Mouse (Mus musculus) kidney, embryonic 16.5 days (tissue): ENCODE results near the gene Atp6v1e2. TPM values are rescaled to one million over a fixed set of nuclear protein-coding genes. Genes with fewer than 3 reads are reported as not detected.

Experiments used
- ATAC-seq: fragments of 200-750 bp; cut with Nextera tagmentation; 2 replicates; pipeline ENCODE4 v1.8.0; 2017; ENCODE audit warnings: moderate TSS enrichment; ENCODE audit not compliant: low FRiP score, low TSS enrichment
- H3K27ac ChIP-seq: fragments of 300-500 bp; sonication (generic); 2 replicates; pipeline ENCODE4 v1.5.1; 2014; ENCODE audit warnings: low read length
- H3K27me3 ChIP-seq: fragments of 300-500 bp; sonication (generic); 2 replicates; pipeline ENCODE4 v1.6.1; 2014; ENCODE audit warnings: low read length, control low read depth, mixed read lengths; ENCODE audit not compliant: insufficient read depth
- H3K36me3 ChIP-seq: fragments of 300-500 bp; sonication (generic); 2 replicates; pipeline ENCODE4 v1.6.1; 2014; ENCODE audit warnings: low read length, control low read depth, mixed read lengths; ENCODE audit not compliant: insufficient read depth
- H3K4me1 ChIP-seq: fragments of 300-500 bp; sonication (generic); 2 replicates; pipeline ENCODE4 v1.6.1; 2014; ENCODE audit warnings: low read length, control low read depth, mixed read lengths; ENCODE audit not compliant: insufficient read depth
- H3K4me2 ChIP-seq: fragments of 300-500 bp; sonication (generic); replicated peaks from 2 replicates; pipeline ENCODE4 v1.6.1; 2014; ENCODE audit warnings: low read depth, low read length
- H3K4me3 ChIP-seq: fragments of 300-500 bp; sonication (generic); 2 replicates; pipeline ENCODE4 v1.5.1; 2014; ENCODE audit warnings: mild to moderate bottlenecking, low read length
- H3K9ac ChIP-seq: fragments of 300-500 bp; sonication (generic); replicated peaks from 2 replicates; pipeline ENCODE4 v1.6.1; 2014; ENCODE audit warnings: low read length
- H3K9me3 ChIP-seq: fragments of 300-500 bp; sonication (generic); 2 replicates; pipeline ENCODE4 v1.6.1; 2016; ENCODE audit warnings: low read length, control low read depth
- WGBS: fragments of 180-500 bp; shearing (Covaris S2); extraction: QIAGEN DNeasy Blood & Tissue Kit; methylation state at CpG from one replicate; pipeline ENCODE4 v1.1.7; 2014; 5-methylcytosine and 5-hydroxymethylcytosine counted together
- polyA plus RNA-seq: library from polyadenylated mRNA; unstranded; fragments of >200 nt; fragmentation: Nextera tagmentation; extraction: Ambion mirVana; gene quantifications from 2 replicates; pipeline ENCODE4 v1.2.1, GENCODE M21; 2015

The Atp6v1e2 gene
- polyA plus RNA-seq, 1 experiment from 2014 or later, result not detected

- 85% methylated on average over 12 of the region's 12 CpGs for WGBS
- no peaks in the 10 kb centered on the region for H3K27me3 ChIP-seq
- H3K4me1 ChIP-seq, result peaks cover 23% of the 10 kb centered on the region
- no peak overlapping the region for H3K4me2 ChIP-seq
- no peak for ATAC-seq
- H3K27ac ChIP-seq, result no peak overlapping the region
- H3K36me3 ChIP-seq, result peaks cover 13% of the 10 kb centered on the region; the same call in 1 of the 2 replicates
- no peak overlapping the region for H3K4me3 ChIP-seq
- no peaks in the 10 kb centered on the region for H3K9me3 ChIP-seq
- H3K9ac ChIP-seq, result no peak overlapping the region
Observed at GRCm38 (mm10) chr17:86967048-86967447, 19.4 kb upstream of the Atp6v1e2 start.

- H3K9me3 ChIP-seq, result no peaks in the 10 kb centered on the region
- no peak overlapping the region for H3K4me2 ChIP-seq
- no peak overlapping the region for H3K27ac ChIP-seq
- H3K27me3 ChIP-seq, result no peaks in the 10 kb centered on the region
- ATAC-seq, result no peak
- no peak overlapping the region for H3K4me3 ChIP-seq
- H3K4me1 ChIP-seq, result peaks cover 33% of the 10 kb centered on the region
- H3K9ac ChIP-seq, result no peak overlapping the region
- WGBS, result 75% methylated on average over 10 of the region's 10 CpGs
- H3K36me3 ChIP-seq, result peaks cover 8% of the 10 kb centered on the region; the same call in 1 of the 2 replicates
Observed at GRCm38 (mm10) chr17:86966040-86966439, 18.3 kb upstream of the Atp6v1e2 start.

GRCm38 (mm10) chr17:86965121-86965520 lies 17.4 kb upstream of the Atp6v1e2 start:
- Histone ChIP-seq H3K36me3 (peaks cover 1% of the 10 kb centered on the region; the same call in 1 of the 2 replicates), H3K4me1 (peaks cover 35% of the 10 kb centered on the region), H3K27ac (peak overlapping the region; percentile 52), H3K4me3 (peak overlapping the region; percentile 74), H3K4me2 (peak overlapping the region; percentile 88), H3K9ac (peak overlapping the region; percentile 22), H3K27me3 (no peaks in the 10 kb centered on the region), H3K9me3 (no peaks in the 10 kb centered on the region)
- 77% methylated on average over 8 of the region's 8 CpGs for WGBS
- ATAC-seq, result no peak

- Histone ChIP-seq H3K27ac (peak overlapping the region; percentile 93), H3K36me3 (no peaks in the 10 kb centered on the region), H3K4me1 (peaks cover 35% of the 10 kb centered on the region), H3K9ac (peak overlapping the region; percentile 91), H3K9me3 (no peaks in the 10 kb centered on the region), H3K27me3 (no peaks in the 10 kb centered on the region), H3K4me2 (peak overlapping the region; percentile 88), H3K4me3 (peak overlapping the region; percentile 74)
- 0% methylated on average over 10 of the region's 10 CpGs for WGBS
- peak; percentile 55 for ATAC-seq
Observed at GRCm38 (mm10) chr17:86964502-86964901, 16.8 kb upstream of the Atp6v1e2 start.

- ATAC-seq, result no peak
- H3K36me3 ChIP-seq, result no peaks in the 10 kb centered on the region
Observed at GRCm38 (mm10) chr17:86964041-86964440, 16.3 kb upstream of the Atp6v1e2 start.

GRCm38 (mm10) chr17:86963586-86963902 lies 15.8 kb upstream of the Atp6v1e2 start:
- 0% methylated on average over 23 of the region's 26 CpGs for WGBS
- Histone ChIP-seq H3K27me3 (no peaks in the 10 kb centered on the region), H3K4me3 (peak overlapping the region; percentile 74), H3K9me3 (no peaks in the 10 kb centered on the region), H3K36me3 (no peaks in the 10 kb centered on the region), H3K27ac (peak overlapping the region; percentile 93), H3K4me2 (peak overlapping the region; percentile 88), H3K4me1 (peaks cover 35% of the 10 kb centered on the region), H3K9ac (peak overlapping the region; percentile 91)
- peak; percentile 36 for ATAC-seq

More at GRCm38 (mm10) chr17:86964041-86964440, 16.3 kb upstream of the Atp6v1e2 start:
- Histone ChIP-seq H3K9ac (peak overlapping the region; percentile 91), H3K4me1 (peaks cover 35% of the 10 kb centered on the region), H3K4me2 (peak overlapping the region; percentile 88), H3K27ac (peak overlapping the region; percentile 93), H3K9me3 (no peaks in the 10 kb centered on the region), H3K27me3 (no peaks in the 10 kb centered on the region), H3K4me3 (peak overlapping the region; percentile 74)
- under 1% methylated on average over 6 of the region's 6 CpGs for WGBS

- Histone ChIP-seq H3K4me2 (peak within 1 kb of the TSS; percentile 88), H3K27me3 (no peaks in the 10 kb centered on the region), H3K9ac (peak within 1 kb of the TSS; percentile 91), H3K27ac (peak within 1 kb of the TSS; percentile 93), H3K4me3 (peak within 1 kb of the TSS; percentile 74), H3K4me1 (peaks cover 35% of the 10 kb centered on the region), H3K9me3 (no peaks in the 10 kb centered on the region), H3K36me3 (no peaks in the 10 kb centered on the region)
- ATAC-seq, result peak; percentile 92
- under 1% methylated on average over 29 of the region's 86 CpGs for WGBS
Observed at GRCm38 (mm10) chr17:86962894-86963585, 15.3 kb upstream of the Atp6v1e2 start, which contains the start of gene Rhoq. Rhoq (plus strand) TSS chr17:86963082.

GRCm38 (mm10) chr17:86962297-86962893 lies 14.7 kb upstream of the Atp6v1e2 start:
- no peaks in the 10 kb centered on the region for H3K27me3 ChIP-seq
- peak overlapping the region; percentile 74 for H3K4me3 ChIP-seq
- H3K9me3 ChIP-seq, result no peaks in the 10 kb centered on the region
- peak overlapping the region; percentile 88 for H3K4me2 ChIP-seq
- H3K4me1 ChIP-seq, result peaks cover 35% of the 10 kb centered on the region
- under 1% methylated on average over 24 of the region's 24 CpGs for WGBS
- no peaks in the 10 kb centered on the region for H3K36me3 ChIP-seq
- H3K27ac ChIP-seq, result peak overlapping the region; percentile 93
- ATAC-seq, result peak; percentile 40
- H3K9ac ChIP-seq, result peak overlapping the region; percentile 91

- H3K4me3 ChIP-seq, result no peak overlapping the region
- no peaks in the 10 kb centered on the region for H3K27me3 ChIP-seq
- H3K36me3 ChIP-seq, result no peaks in the 10 kb centered on the region
- WGBS, result 44% methylated on average over 8 of the region's 8 CpGs
- H3K27ac ChIP-seq, result no peak overlapping the region; the same call in 1 of the 2 replicates
- peaks cover 35% of the 10 kb centered on the region for H3K4me1 ChIP-seq
- 0 out of 2 replicates have a peak overlapping the region, but pooled peaks have one; percentile 88 for H3K4me2 ChIP-seq
- H3K9me3 ChIP-seq, result no peaks in the 10 kb centered on the region; the same call in 1 of the 2 replicates
- ATAC-seq, result no peak
- H3K9ac ChIP-seq, result no peak overlapping the region; the same call in 1 of the 2 replicates
Observed at GRCm38 (mm10) chr17:86961301-86961841, 13.7 kb upstream of the Atp6v1e2 start.
